Mouse (Mus musculus) left cerebral cortex, adult 2 months (tissue): ENCODE measurements around the gene Nipsnap2. TPM values are rescaled to one million over a fixed set of nuclear protein-coding genes. Genes with fewer than 3 reads are reported as not detected.
A peak's percentile ranks its signal among the peaks of the same experiment; 100 is the strongest.

Experiments used
- DNase-seq, 2 experiments: peaks; one replicate each; pipeline ENCODE4 v3.0.0; 2021 to 2022; ENCODE audit warnings: low spot score in 2 of 2, mixed read lengths in 1 of 2; ENCODE audit errors: extremely low spot score in 1 of 2
- H3K27ac ChIP-seq: fragments of 200-600 bp; 2 replicates; pipeline ENCODE4 v1.8.1; 2022
- H3K4me3 ChIP-seq: fragments of 200-600 bp; 2 replicates; pipeline ENCODE4 v1.8.1; 2022
- CTCF ChIP-seq: fragments of 200-600 bp; IDR thresholded peaks from 2 replicates; pipeline ENCODE4 v1.8.1; 2022; ENCODE audit warnings: antibody characterized with exemption, mild to moderate bottlenecking, moderate library complexity
- intact Hi-C: fragments of 180-260 bp; cut with DNase I; formaldehyde crosslinking; loops from one replicate; pipeline ENCODE4 v1.15.1; 2025
- total RNA-seq, 2 experiments: library from RNA; stranded (reverse); gene quantifications; 2 replicates each; pipeline ENCODE4 v1.2.3; 2021

The Nipsnap2 gene
- total RNA-seq, 2 experiments from 2014 or later = 72.4 to 72.6 TPM

DNA sequence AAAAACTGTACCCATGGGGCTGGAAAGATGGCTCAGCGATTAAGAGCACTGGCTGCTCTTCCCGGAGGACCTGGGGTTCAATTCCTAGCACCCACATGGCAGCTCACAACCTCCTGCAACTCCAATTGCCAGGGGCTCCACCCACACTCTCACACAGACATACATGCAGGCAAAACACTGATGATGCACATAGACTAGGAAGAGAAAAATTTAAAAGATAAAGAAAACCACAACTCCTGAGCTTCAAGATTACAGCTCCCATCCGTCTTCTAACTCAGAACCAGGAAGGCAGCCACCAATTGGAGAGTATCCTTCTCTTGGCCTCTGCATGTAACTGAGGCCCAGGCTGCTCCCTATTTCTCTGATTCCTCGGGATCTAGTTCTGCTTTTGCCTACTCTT lies 595 bp upstream of the Nipsnap2 start:
- no peak for DNase-seq
- intact Hi-C loops = loop anchor here (2.0 kb wide), 1 partner anchor 53 kb away; the partner anchor contains the start of gene Zfp11
- Histone ChIP-seq H3K27ac (peak overlapping the region; percentile 92; the same call in 1 of the 2 replicates), H3K4me3 (peak overlapping the region; percentile 68)
- no peak for TF ChIP-seq CTCF

DNA sequence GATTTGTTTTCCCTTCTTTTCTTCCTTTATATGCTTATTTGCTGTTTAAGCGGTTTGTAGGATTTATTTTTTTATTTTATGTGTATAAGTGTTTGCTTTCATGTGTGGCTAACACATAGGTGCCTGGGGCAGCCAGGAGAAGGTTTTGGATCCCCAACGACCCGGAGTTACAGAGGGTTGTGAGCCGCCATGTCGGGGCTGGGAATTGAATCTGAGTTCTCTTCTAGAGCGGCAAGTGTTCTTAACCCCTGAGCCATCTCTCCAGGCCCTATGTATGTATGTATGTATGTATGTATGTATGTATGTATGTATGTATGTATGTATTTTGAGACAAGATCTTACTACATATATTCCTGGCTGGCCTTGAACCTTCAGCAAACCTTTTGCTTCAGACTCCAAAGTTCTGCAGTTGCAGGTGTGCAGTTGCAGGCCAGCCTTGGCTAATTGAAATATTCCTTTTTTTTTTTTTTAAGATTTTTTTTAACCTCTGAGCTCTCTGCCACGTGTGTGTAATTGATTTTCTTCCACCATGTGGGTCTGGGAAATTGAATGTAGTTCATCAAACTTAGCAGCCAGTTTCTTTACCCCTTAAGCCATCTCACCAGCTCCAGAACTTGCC lies 1.0 kb downstream of the Nipsnap2 start:
- DNase-seq = no peak
- intact Hi-C loops = loop anchor here (2.0 kb wide), 1 partner anchor 55 kb away; the partner anchor contains the start of gene Zfp11
- H3K4me3 ChIP-seq = peak overlapping the region; percentile 68
- TF ChIP-seq CTCF = no peak
- H3K27ac ChIP-seq = peak overlapping the region; percentile 92

DNA sequence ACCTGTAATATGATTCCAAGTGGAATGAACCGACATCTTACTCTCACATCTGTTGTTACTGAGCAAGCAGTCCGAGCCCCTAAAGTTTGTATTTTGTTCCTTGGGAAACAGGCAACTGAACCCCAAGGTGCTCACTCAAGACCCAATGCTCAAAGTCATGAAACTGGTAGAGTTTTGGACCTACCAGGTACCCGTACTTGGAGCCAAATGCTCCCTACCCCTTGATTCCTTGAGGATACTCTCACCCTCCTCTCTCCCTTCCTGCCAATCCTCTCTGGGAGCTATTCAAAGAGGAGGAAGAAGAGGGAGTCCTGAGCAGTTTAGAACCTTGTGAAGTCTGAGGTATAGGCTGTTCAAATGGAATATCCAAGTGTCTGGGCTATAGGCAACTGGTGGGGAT lies 1.9 kb downstream of the Nipsnap2 start:
- H3K4me3 ChIP-seq = no peak overlapping the region
- no peak overlapping the region for H3K27ac ChIP-seq
- TF ChIP-seq CTCF = no peak
- DNase-seq = no peak
- intact Hi-C loops = no loop called here

DNA sequence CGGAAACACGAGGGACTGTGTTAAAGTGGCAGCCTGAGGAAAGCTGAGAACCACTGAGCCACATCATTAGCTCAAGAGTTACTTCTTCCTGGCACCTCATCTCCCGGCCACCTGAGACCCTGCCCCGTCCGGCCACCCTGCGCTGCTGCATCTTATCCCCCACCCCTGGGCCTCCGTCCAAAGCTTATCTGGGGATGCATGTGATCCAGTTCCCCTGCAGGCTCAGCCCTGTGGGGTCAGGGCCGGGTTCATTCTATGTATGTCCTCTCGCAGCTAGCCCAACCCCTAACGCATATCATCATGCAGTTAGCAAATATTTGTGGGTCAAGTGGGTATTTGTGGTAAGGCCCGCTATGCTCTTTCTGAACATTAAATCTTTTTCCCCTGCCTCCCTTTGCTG lies 4.4 kb downstream of the Nipsnap2 start:
- DNase-seq = no peak

DNA sequence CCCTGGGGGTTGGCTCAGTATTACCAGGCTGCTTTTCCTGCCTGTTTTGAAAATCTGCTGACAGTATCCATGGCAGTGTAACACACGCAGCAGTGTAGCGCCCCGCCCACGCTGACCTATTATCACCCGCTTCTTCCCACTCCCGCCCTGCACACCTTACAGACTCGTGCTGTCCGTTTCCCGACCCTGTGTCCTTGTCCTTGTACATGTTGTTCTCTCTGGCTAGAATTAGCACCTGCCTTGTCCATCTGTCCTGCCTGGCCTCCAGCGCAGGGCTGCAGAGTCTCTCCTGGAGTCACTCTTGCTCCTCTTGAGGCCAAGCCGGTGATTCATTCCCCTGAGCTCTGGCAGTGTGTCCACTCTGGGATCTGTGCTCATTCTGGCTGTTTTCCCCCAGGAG lies 5.5 kb downstream of the Nipsnap2 start:
- no peak overlapping the region for H3K27ac ChIP-seq
- TF ChIP-seq CTCF = no peak
- no peak for DNase-seq
- no peak overlapping the region for H3K4me3 ChIP-seq
- intact Hi-C loops = no loop called here

More for the DNA sequence above, 4.4 kb downstream of the Nipsnap2 start:
- no peak overlapping the region for H3K27ac ChIP-seq
- TF ChIP-seq CTCF = no peak
- intact Hi-C loops = no loop called here
- H3K4me3 ChIP-seq = no peak overlapping the region

DNA sequence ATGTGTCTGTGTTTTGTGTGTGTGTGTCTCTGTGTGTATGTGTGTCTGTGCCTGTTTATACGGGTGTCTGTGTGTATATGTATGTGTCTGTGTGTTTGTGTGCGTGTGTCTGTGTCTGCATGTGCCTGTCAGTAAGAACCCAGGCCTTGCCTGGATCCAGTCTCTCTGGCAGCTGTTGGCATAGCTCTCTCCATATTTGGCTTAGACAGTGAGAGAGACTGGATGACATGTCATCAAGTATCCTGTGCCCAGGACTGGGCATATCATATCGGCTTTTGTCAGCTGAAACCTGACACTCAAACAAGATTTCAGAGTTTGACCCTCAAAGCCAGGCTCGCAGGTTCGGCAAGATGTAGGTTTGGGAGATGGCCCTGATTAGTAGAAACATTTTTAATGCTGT lies 6.2 kb downstream of the Nipsnap2 start:
- no peak for TF ChIP-seq CTCF
- intact Hi-C loops = no loop called here
- Histone ChIP-seq H3K4me3 (no peak overlapping the region), H3K27ac (no peak overlapping the region)
- no peak for DNase-seq

DNA sequence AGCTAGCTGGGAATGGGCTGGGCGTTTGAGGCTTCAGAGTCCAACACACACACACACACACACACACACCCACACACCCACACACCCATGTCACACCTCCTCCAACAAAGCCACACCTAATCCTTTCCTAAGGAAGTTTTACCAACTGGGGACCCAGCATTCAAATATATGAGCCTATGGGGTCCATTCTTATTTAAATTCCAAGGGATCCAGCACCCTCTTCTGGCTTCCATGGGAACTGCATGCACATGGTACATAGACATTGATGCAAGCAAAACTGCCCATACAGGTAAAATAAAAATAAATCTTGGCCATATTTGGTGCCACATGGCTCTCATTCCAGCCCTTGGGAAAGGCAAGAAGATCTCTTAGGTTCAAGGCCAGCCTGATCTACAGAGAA lies 16.1 kb downstream of the Nipsnap2 start:
- Histone ChIP-seq H3K27ac (no peak overlapping the region), H3K4me3 (no peak overlapping the region)
- peak; percentile 61 for TF ChIP-seq CTCF
- intact Hi-C loops = loop anchor here (5.0 kb wide), 1 partner anchor 129 kb away; no protein-coding TSS in a partner anchor
- no peak for DNase-seq

DNA sequence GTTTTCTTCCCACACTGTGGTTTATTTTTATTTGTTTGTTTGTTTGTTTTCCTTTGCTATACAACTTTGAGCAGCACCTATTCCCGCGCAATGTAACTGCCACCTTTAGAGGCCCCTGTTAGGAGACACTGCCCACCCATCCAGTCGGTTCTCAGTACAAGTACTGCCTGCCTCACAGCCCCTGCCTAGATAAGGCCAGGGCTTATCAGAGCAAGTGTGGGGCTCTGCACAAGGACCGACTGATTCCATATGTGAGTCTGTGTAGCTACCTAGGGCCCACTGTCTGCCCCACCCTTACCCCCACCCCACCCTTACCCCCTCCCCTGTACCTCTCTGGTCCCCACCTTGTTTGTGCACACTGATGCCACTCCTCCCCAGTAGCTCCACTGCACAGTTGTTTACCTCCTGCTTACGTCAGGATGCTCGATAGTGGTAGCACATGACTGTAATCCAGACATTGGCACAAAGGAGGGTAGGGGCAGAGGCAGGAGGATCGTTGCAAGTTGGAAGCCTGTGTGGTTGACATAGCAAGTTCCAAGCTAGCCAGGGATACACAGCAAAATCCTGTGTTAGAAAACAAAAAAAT lies 18.1 kb downstream of the Nipsnap2 start:
- intact Hi-C loops = loop anchor here (5.0 kb wide), 1 partner anchor 131 kb away; no protein-coding TSS in a partner anchor
- TF ChIP-seq CTCF = no peak
- no peak for DNase-seq
- H3K4me3 ChIP-seq = no peak overlapping the region
- H3K27ac ChIP-seq = no peak overlapping the region

DNA sequence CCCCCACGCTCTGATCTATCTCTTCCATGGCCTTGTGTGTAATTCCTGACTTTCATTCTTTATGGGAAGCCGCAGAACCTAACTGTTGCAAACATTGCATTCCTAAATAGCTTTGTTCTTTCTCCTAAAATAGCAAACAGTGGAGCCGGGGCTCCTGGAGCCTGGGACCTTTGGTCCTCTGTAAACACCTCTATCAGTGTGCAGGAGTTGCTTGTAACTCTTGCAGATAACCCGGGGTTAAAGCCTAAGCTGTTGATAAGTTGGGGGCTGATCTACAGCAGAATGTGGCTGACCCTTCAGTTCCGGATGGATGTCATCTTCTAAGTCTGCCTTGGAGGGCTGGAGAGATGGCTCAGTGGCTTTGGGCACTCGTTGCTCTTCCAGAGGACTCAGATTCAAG lies 19.2 kb downstream of the Nipsnap2 start:
- intact Hi-C loops = loop anchor here (5.0 kb wide), 1 partner anchor 132 kb away; no protein-coding TSS in a partner anchor
- Histone ChIP-seq H3K27ac (no peak overlapping the region), H3K4me3 (no peak overlapping the region)
- DNase-seq = no peak
- TF ChIP-seq CTCF = no peak

DNA sequence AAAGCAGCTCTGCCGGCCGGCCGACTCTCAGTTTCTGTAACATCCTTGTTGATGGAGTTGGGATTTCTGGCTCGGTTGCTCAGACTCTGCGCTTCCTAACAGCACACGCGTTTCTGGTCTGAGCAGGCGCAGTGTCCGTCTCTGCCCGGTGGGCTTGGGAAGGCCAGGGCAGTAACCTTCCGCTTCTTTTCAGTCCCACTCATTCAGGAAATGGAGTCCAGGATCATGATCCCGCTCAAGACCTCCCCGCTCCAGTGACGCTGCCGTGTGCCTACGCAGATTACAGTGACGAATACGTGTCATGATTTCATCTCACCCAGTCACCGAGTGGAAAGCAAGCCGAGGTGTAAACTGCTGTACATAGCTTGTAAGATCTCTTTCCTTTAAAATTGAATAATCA lies 32.0 kb downstream of the Nipsnap2 start:
- intact Hi-C loops = no loop called here
- no peak overlapping the region for H3K4me3 ChIP-seq

DNA sequence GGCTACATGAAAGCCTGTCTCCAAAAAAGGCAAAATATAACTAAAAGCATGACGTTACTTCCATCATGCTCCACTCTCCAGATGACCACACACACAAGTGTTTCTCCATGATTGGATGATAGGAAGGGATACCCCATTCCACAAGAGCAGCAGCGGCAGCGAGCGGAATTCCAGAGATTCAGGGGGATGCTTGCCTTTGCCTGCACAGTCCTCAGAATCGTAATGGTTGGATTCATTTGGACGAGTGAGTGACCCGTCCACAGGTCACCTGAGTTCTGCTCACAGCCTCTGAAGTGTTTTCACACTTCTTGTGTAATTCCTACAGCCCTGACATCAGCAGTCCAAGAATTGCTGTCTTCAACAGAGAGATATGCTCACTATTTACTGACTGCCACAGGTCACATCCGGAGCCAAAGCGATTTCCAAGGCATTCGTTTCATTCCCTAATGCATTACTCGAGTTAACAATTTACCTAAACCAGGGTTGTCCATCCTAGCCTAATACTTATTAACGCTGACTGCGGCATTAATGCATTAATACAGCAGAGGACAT lies 35.1 kb downstream of the Nipsnap2 start:
- H3K27ac ChIP-seq = no peak overlapping the region
- no peak overlapping the region for H3K4me3 ChIP-seq
- intact Hi-C loops = no loop called here
- TF ChIP-seq CTCF = no peak
- no peak for DNase-seq

More for the DNA sequence above, 32.0 kb downstream of the Nipsnap2 start:
- no peak for TF ChIP-seq CTCF
- no peak overlapping the region for H3K27ac ChIP-seq
- no peak for DNase-seq

DNA sequence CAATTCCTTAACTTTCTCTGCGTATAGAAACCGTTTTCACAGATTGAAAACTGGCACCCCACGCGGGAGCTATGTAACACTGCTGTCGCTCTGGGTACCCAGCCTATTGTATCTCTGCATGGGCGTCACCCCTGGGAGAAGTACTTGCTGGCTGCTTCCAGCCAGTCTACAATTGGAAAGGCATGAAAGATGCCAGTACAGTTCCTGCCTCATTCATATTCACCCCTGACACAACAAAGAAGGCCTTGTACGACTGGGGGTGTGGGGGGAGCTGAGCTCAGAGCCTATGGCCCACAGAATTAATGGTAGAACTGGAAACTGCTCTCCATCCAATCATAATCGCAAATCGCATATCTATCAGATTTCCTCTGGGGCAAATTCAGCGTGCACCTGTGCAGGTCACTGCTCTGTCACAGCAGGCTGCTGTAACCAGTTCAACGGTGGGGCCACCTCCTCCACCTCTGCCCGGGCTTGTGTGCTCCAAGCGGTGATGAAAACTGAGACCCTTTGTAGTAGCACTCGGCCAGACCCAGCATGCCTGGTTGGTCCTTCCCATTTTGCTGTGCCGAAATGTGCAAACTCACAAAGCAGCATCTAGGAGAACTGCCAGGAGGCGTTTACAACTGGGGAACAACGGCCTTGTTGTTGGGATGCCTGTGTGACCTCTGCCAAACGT lies 37.1 kb downstream of the Nipsnap2 start:
- no peak for TF ChIP-seq CTCF
- peak; percentile 11 to 49 for DNase-seq
- H3K27ac ChIP-seq = peak overlapping the region; percentile 81
- no peak overlapping the region for H3K4me3 ChIP-seq
- intact Hi-C loops = no loop called here
